Mouse (Mus musculus) right cerebral cortex, postnatal 10 days (tissue): Measurements from ENCODE around the gene Atg2a.
A peak's percentile ranks its signal among the peaks of the same experiment; 100 is the strongest.

ENCODE experiments used
- DNase-seq, 2 experiments: peaks; one replicate each; pipeline ENCODE4 v3.0.0; 2021; ENCODE audit warnings: low spot score in 2 of 2

Gene Atg2a

GRCm38 (mm10) chr19:6241274-6242107 lies at the start of gene Atg2a:
Gene Atg2a (plus strand): TSS chr19:6241668.
- peak; percentile 99 for DNase-seq

- DNase-seq: no peak
Measured at GRCm38 (mm10) chr19:6204265-6204664, 37.2 kb upstream of the Atg2a start.

GRCm38 (mm10) chr19:6206716-6207115 lies 34.8 kb upstream of the Atg2a start:
- DNase-seq: no peak

GRCm38 (mm10) chr19:6216046-6216705 lies 25.3 kb upstream of the Atg2a start:
- DNase-seq: no peak

- DNase-seq: no peak
Measured at GRCm38 (mm10) chr19:6218606-6219005, 22.9 kb upstream of the Atg2a start.

GRCm38 (mm10) chr19:6226135-6226534 lies 15.3 kb upstream of the Atg2a start, which contains the start of gene Gpha2:
Gene Gpha2 (plus strand): TSS chr19:6226380.
- peak in 1 of 2 experiments; percentile 17 for DNase-seq

GRCm38 (mm10) chr19:6226763-6227162 lies 14.7 kb upstream of the Atg2a start:
- DNase-seq: peak in 1 of 2 experiments; percentile 21

- peak; percentile 44 to 52 for DNase-seq
Measured at GRCm38 (mm10) chr19:6227864-6228263, 13.6 kb upstream of the Atg2a start.

GRCm38 (mm10) chr19:6230411-6230810 lies 11.1 kb upstream of the Atg2a start:
- DNase-seq: peak in 1 of 2 experiments; percentile 27

GRCm38 (mm10) chr19:6231036-6231435 lies 10.4 kb upstream of the Atg2a start:
- no peak for DNase-seq

GRCm38 (mm10) chr19:6233647-6234046 lies 7.8 kb upstream of the Atg2a start:
- DNase-seq: peak in 1 of 2 experiments; percentile 31

GRCm38 (mm10) chr19:6234337-6235083 lies 7.0 kb upstream of the Atg2a start:
- DNase-seq: peak; percentile 38 to 46

GRCm38 (mm10) chr19:6235084-6236052 lies 6.1 kb upstream of the Atg2a start, which contains the start of gene Ppp2r5b:
Gene Ppp2r5b (minus strand): TSS chr19:6235872.
- peak; percentile 96 to 97 for DNase-seq

- DNase-seq: peak; percentile 96
Measured at GRCm38 (mm10) chr19:6236053-6236441, 5.4 kb upstream of the Atg2a start.

- peak in 1 of 2 experiments; percentile 36 for DNase-seq
Measured at GRCm38 (mm10) chr19:6236842-6237241, 4.6 kb upstream of the Atg2a start.

GRCm38 (mm10) chr19:6238740-6239139 lies 2.7 kb upstream of the Atg2a start:
- DNase-seq: no peak

GRCm38 (mm10) chr19:6240136-6240535 lies 1.3 kb upstream of the Atg2a start:
- no peak for DNase-seq

- no peak for DNase-seq
Measured at GRCm38 (mm10) chr19:6240725-6241124, 743 bp upstream of the Atg2a start.

GRCm38 (mm10) chr19:6242281-6242680 lies 813 bp downstream of the Atg2a start:
- peak; percentile 54 to 64 for DNase-seq

- no peak for DNase-seq
Measured at GRCm38 (mm10) chr19:6243226-6243625, 1.8 kb downstream of the Atg2a start.

GRCm38 (mm10) chr19:6245806-6246205 lies 4.3 kb downstream of the Atg2a start:
- no peak for DNase-seq
